In genomic region chr7:49400463-49400862, GRCm38 (mm10) we compare ENCODE assay signal across 10 mouse cellular contexts.
DNase-seq lines count a peak whose midpoint lies in the region; ATAC-seq and TF ChIP-seq lines count a peak whose summit lies in the region.
"Had no signal": no experiment of that assay in that cellular context is flagged by ENCODE, and none has a peak within 500 bp of the region (broad histone marks: within the 10 kb centered on the region; RNA-seq: fewer than 3 reads in every experiment).

No protein-coding gene starts in this region.

- no peak for TF ChIP-seq CTCF in E14TG2a.4 (conservative IDR thresholded peaks at IDR 0.05; ENCODE audit: low read length)
- TF ChIP-seq CTCF in liver, postnatal 0 days (IDR thresholded peaks at IDR 0.05; ENCODE audit: low read depth): no peak

- TF ChIP-seq EP300 in liver, postnatal 0 days (IDR thresholded peaks at IDR 0.05; ENCODE audit: low read depth): no peak

- 75% methylated on average over 19 of the region's 19 CpGs for WGBS in heart, embryonic 15.5 days
- WGBS in heart, embryonic 10.5 days: 78% methylated on average over 19 of the region's 19 CpGs
- WGBS in liver, postnatal 0 days (ENCODE audit: insufficient replicate concordance): 84% methylated on average over 19 of the region's 19 CpGs

- intact Hi-C loops in heart, postnatal 36 days (cut with DNase I): no loop called here

- ATAC-seq in heart, embryonic 15.5 days (replicated peaks; ENCODE audit: insufficient number of reproducible peaks, insufficient read depth, low FRiP score, low read depth): 0 out of 2 replicates have a peak, but pooled peaks have one; percentile 11
- no peak for ATAC-seq in frontal cortex, adult (ENCODE audit: low TSS enrichment)
- no peak for ATAC-seq in liver, postnatal 0 days

- no peak overlapping the region for H3K9ac ChIP-seq in heart, embryonic 15.5 days
- H3K9ac ChIP-seq in liver, postnatal 0 days (replicated peaks): no peak overlapping the region
- H3K9ac ChIP-seq: lung, embryonic 15.5 days had no signal

- DNase-seq in heart, embryonic 10.5 days (ENCODE audit: low spot score): no peak
- DNase-seq in heart, postnatal 36 days: peak; percentile 11 to 20
- DNase-seq in lung, postnatal 10 days: peak; percentile 32
- no peak for DNase-seq in natural killer cell, adult 2 months (ENCODE audit: low spot score in 2 of 2)
- DNase-seq in liver, postnatal 0 days: no peak
- DNase-seq: gastrocnemius, postnatal 10 days had no signal

- H3K36me3 ChIP-seq in heart, embryonic 15.5 days: no peaks in the 10 kb centered on the region
- H3K36me3 ChIP-seq in heart, embryonic 10.5 days: no peaks in the 10 kb centered on the region
- H3K36me3 ChIP-seq in E14TG2a.4 (ENCODE audit: insufficient read depth, low read length): no peaks in the 10 kb centered on the region
- H3K36me3 ChIP-seq in liver, postnatal 0 days (replicated peaks; ENCODE audit: insufficient read depth, low read length): no peaks in the 10 kb centered on the region
- H3K36me3 ChIP-seq: lung, embryonic 15.5 days had no signal

- H3K27me3 ChIP-seq in heart, embryonic 15.5 days: no peaks in the 10 kb centered on the region
- H3K27me3 ChIP-seq in heart, embryonic 10.5 days (ENCODE audit: insufficient read depth, poor library complexity, severe bottlenecking): no peaks in the 10 kb centered on the region
- no peaks in the 10 kb centered on the region for H3K27me3 ChIP-seq in E14TG2a.4 (ENCODE audit: insufficient read depth, low read length)
- no peaks in the 10 kb centered on the region for H3K27me3 ChIP-seq in liver, postnatal 0 days (ENCODE audit: insufficient read depth, low read length)
- H3K27me3 ChIP-seq: lung, embryonic 15.5 days had no signal

- no peak overlapping the region for H3K4me2 ChIP-seq in heart, embryonic 15.5 days
- no peak overlapping the region for H3K4me2 ChIP-seq in liver, postnatal 0 days (ENCODE audit: low read depth, low read length)
- H3K4me2 ChIP-seq: lung, embryonic 15.5 days had no signal

- no peaks in the 10 kb centered on the region for H3K9me3 ChIP-seq in heart, embryonic 15.5 days (replicated peaks)
- no peaks in the 10 kb centered on the region for H3K9me3 ChIP-seq in heart, embryonic 10.5 days
- no peaks in the 10 kb centered on the region for H3K9me3 ChIP-seq in E14TG2a.4 (ENCODE audit: low read length)
- H3K9me3 ChIP-seq in liver, postnatal 0 days (ENCODE audit: low read length): no peaks in the 10 kb centered on the region
- H3K9me3 ChIP-seq: lung, embryonic 15.5 days had no signal

- H3K4me1 ChIP-seq in heart, embryonic 15.5 days (replicated peaks): peaks cover 33% of the 10 kb centered on the region
- H3K4me1 ChIP-seq in heart, embryonic 10.5 days: peaks cover 16% of the 10 kb centered on the region
- H3K4me1 ChIP-seq in E14TG2a.4 (replicated peaks; ENCODE audit: low read depth, low read length): peaks cover 54% of the 10 kb centered on the region
- peaks cover 13% of the 10 kb centered on the region; the same call in 1 of the 2 replicates for H3K4me1 ChIP-seq in liver, postnatal 0 days (ENCODE audit: insufficient read depth)
- H3K4me1 ChIP-seq: lung, embryonic 15.5 days had no signal

- no peak overlapping the region for H3K4me3 ChIP-seq in heart, embryonic 15.5 days
- H3K4me3 ChIP-seq in heart, embryonic 10.5 days: no peak overlapping the region
- H3K4me3 ChIP-seq in E14TG2a.4 (replicated peaks; ENCODE audit: low read length): peak overlapping the region; percentile 69
- H3K4me3 ChIP-seq in liver, postnatal 0 days (ENCODE audit: low read depth, low read length): no peak overlapping the region
- H3K4me3 ChIP-seq: lung, embryonic 15.5 days had no signal

- H3K27ac ChIP-seq in heart, embryonic 15.5 days: no peak overlapping the region
- no peak overlapping the region for H3K27ac ChIP-seq in heart, embryonic 10.5 days
- H3K27ac ChIP-seq in liver, postnatal 0 days (ENCODE audit: low read depth): no peak overlapping the region
- H3K27ac ChIP-seq: lung, embryonic 15.5 days had no signal

Comparison
In these comparisons a context has a peak if more than half of its experiments do, and no peak if none do; other contexts are left out.
1. DNase-seq: peak in heart, postnatal 36 days (2 of 2) and lung, postnatal 10 days (single experiment); none in heart, embryonic 10.5 days (single experiment), natural killer cell, adult 2 months (0 of 2) and liver, postnatal 0 days (single experiment).